Mouse (Mus musculus) limb, embryonic 12.5 days (tissue): ENCODE measurements around the gene Ttc36. TPM values are rescaled to one million over a fixed set of nuclear protein-coding genes. Genes with fewer than 3 reads are reported as not detected.
"Not testable (repeated sequence)": the region's sequence is repeated elsewhere in the genome, so short reads cannot be mapped to it uniquely, and the experiment has no call there.

Experiments
- ATAC-seq: fragments of 200-750 bp; cut with Nextera tagmentation; 2 replicates; pipeline ENCODE4 v1.8.0; 2017; ENCODE audit warnings: low read depth, moderate TSS enrichment; ENCODE audit not compliant: insufficient number of reproducible peaks, insufficient read depth, low FRiP score, low TSS enrichment
- H3K27ac ChIP-seq: fragments of 300-500 bp; sonication (generic); 2 replicates; pipeline ENCODE4 v1.5.1; 2016; ENCODE audit warnings: mild to moderate bottlenecking, moderate library complexity
- H3K27me3 ChIP-seq: fragments of 300-500 bp; sonication (generic); 2 replicates; pipeline ENCODE4 v1.6.1; 2016; ENCODE audit warnings: mild to moderate bottlenecking, moderate library complexity
- H3K36me3 ChIP-seq: fragments of 300-500 bp; sonication (generic); 2 replicates; pipeline ENCODE4 v1.6.1; 2016; ENCODE audit warnings: mild to moderate bottlenecking, moderate library complexity
- H3K4me1 ChIP-seq: fragments of 300-500 bp; sonication (generic); replicated peaks from 2 replicates; pipeline ENCODE4 v1.6.1; 2016
- H3K4me2 ChIP-seq: fragments of 300-500 bp; sonication (generic); 2 replicates; pipeline ENCODE4 v1.6.1; 2016; ENCODE audit warnings: mild to moderate bottlenecking, moderate library complexity
- H3K4me3 ChIP-seq: fragments of 300-500 bp; sonication (generic); replicated peaks from 2 replicates; pipeline ENCODE4 v1.5.1; 2016; ENCODE audit warnings: mild to moderate bottlenecking
- H3K9ac ChIP-seq: fragments of 300-500 bp; sonication (generic); replicated peaks from 2 replicates; pipeline ENCODE4 v1.6.1; 2016; ENCODE audit warnings: mild to moderate bottlenecking, moderate library complexity
- H3K9me3 ChIP-seq: fragments of 300-500 bp; sonication (generic); 2 replicates; pipeline ENCODE4 v1.6.1; 2016; ENCODE audit warnings: mild to moderate bottlenecking, moderate library complexity
- WGBS: fragments of 180-500 bp; shearing (Covaris S2); methylation state at CpG from one replicate; pipeline ENCODE4 v1.1.7; 2016; 5-methylcytosine and 5-hydroxymethylcytosine counted together
- polyA plus RNA-seq: library from polyadenylated mRNA; unstranded; fragments of >200 nt; fragmentation: Nextera tagmentation; extraction: Ambion mirVana; gene quantifications from 2 replicates; pipeline ENCODE4 v1.2.1, GENCODE M21; 2016

Gene Ttc36
- polyA plus RNA-seq, 1 experiment from 2014 or later = not detected

GRCm38 (mm10) chr9:44772392-44772749 is 30.5 kb downstream of the Ttc36 start:
- no peak for ATAC-seq
- Histone ChIP-seq H3K9ac (no peak overlapping the region), H3K4me2 (no peak overlapping the region), H3K4me1 (peaks cover 4% of the 10 kb centered on the region), H3K27me3 (no peaks in the 10 kb centered on the region), H3K27ac (no peak overlapping the region), H3K36me3 (peaks cover 24% of the 10 kb centered on the region), H3K9me3 (no peaks in the 10 kb centered on the region), H3K4me3 (peak overlapping the region; percentile 64; the same call in 1 of the 2 replicates)
- 27% methylated on average over 5 of the region's 5 CpGs for WGBS

GRCm38 (mm10) chr9:44771376-44771775 is 31.5 kb downstream of the Ttc36 start:
- no peak overlapping the region for H3K9ac ChIP-seq
- WGBS = 87% methylated on average over 5 of the region's 5 CpGs

GRCm38 (mm10) chr9:44768029-44768394 is 34.9 kb downstream of the Ttc36 start:
- H3K4me1 ChIP-seq = peaks cover 21% of the 10 kb centered on the region
- H3K4me2 ChIP-seq = peak overlapping the region; percentile 78
- not testable (repeated sequence) for ATAC-seq, H3K36me3 ChIP-seq, H3K27ac ChIP-seq, H3K9me3 ChIP-seq, H3K27me3 ChIP-seq, H3K9ac ChIP-seq
- H3K4me3 ChIP-seq = peak overlapping the region; percentile 99
- 41% methylated on average over 7 of the region's 9 CpGs for WGBS

More at GRCm38 (mm10) chr9:44771376-44771775, 31.5 kb downstream of the Ttc36 start:
- Histone ChIP-seq H3K27me3 (no peaks in the 10 kb centered on the region), H3K4me3 (no peak overlapping the region), H3K27ac (no peak overlapping the region), H3K9me3 (no peaks in the 10 kb centered on the region), H3K4me2 (no peak overlapping the region), H3K36me3 (peaks cover 18% of the 10 kb centered on the region), H3K4me1 (peaks cover 7% of the 10 kb centered on the region)
- ATAC-seq = no peak

- peak; percentile 82 for ATAC-seq
- H3K9me3 ChIP-seq = no peaks in the 10 kb centered on the region
- H3K27me3 ChIP-seq = no peaks in the 10 kb centered on the region
- peaks cover 21% of the 10 kb centered on the region for H3K4me1 ChIP-seq
- peak within 1 kb of the TSS; percentile 78 for H3K4me2 ChIP-seq
- under 1% methylated on average over 79 of the region's 82 CpGs for WGBS
- peak within 1 kb of the TSS; percentile 99 for H3K4me3 ChIP-seq
- peak within 1 kb of the TSS; percentile 96 for H3K27ac ChIP-seq
- no peaks in the 10 kb centered on the region for H3K36me3 ChIP-seq
- H3K9ac ChIP-seq = peak within 1 kb of the TSS; percentile 99
Observed at GRCm38 (mm10) chr9:44767101-44768028, 35.5 kb downstream of the Ttc36 start, which contains the start of the genes Arcn1 and Ift46. Arcn1 (minus strand) TSS chr9:44767845. Ift46 (plus strand) TSS chr9:44767908.

- 88% methylated on average over 2 of the region's 2 CpGs for WGBS
- Histone ChIP-seq H3K4me3 (no peak overlapping the region), H3K9ac (no peak overlapping the region), H3K9me3 (no peaks in the 10 kb centered on the region), H3K27me3 (no peaks in the 10 kb centered on the region), H3K4me1 (peaks cover 14% of the 10 kb centered on the region), H3K4me2 (no peak overlapping the region), H3K36me3 (peaks cover 57% of the 10 kb centered on the region), H3K27ac (no peak overlapping the region)
- ATAC-seq = no peak
Observed at GRCm38 (mm10) chr9:44760873-44761272, 42.0 kb downstream of the Ttc36 start.

Other genes starting within 250 kb of the Ttc36 start
- gene Cxcr5, start 241.2 kb downstream of the Ttc36 start, polyA plus RNA-seq = not detected in 2 replicates
- 26.3 and 32.6 TPM in 2 replicates for gene Ddx6, start 198.2 kb downstream of the Ttc36 start, polyA plus RNA-seq
- gene Treh, start 129.8 kb downstream of the Ttc36 start, polyA plus RNA-seq = not detected in 2 replicates
- 60.4 and 65.4 TPM in 2 replicates for gene Phldb1, start 67.9 kb downstream of the Ttc36 start, polyA plus RNA-seq
- gene Arcn1, start 35.2 kb downstream of the Ttc36 start, polyA plus RNA-seq = 194 and 208 TPM in 2 replicates
- 139 and 150 TPM in 2 replicates for gene Ift46, start 35.2 kb downstream of the Ttc36 start, polyA plus RNA-seq
- gene Tmem25, start 3.8 kb downstream of the Ttc36 start, polyA plus RNA-seq = 3.6 and 3.7 TPM in 2 replicates
- 18.2 and 19.9 TPM in 2 replicates for gene Kmt2a, start 78.2 kb upstream of the Ttc36 start, polyA plus RNA-seq
- gene Atp5l, start 117.7 kb upstream of the Ttc36 start, polyA plus RNA-seq = 556 and 596 TPM in 2 replicates
- 26.4 and 27.8 TPM in 2 replicates for gene Ube4a, start 162.5 kb upstream of the Ttc36 start, polyA plus RNA-seq
- gene Cd3g, start 177.4 kb upstream of the Ttc36 start, polyA plus RNA-seq = 0.20 and 1.5 TPM in 2 replicates
- not detected in 2 replicates for gene Cd3d, start 178.7 kb upstream of the Ttc36 start, polyA plus RNA-seq
- gene Cd3e, start 206.6 kb upstream of the Ttc36 start, polyA plus RNA-seq = 0.14 TPM in 1 of 2 replicates, not detected in the other
- gene Mpzl2, start 236.7 kb upstream of the Ttc36 start, polyA plus RNA-seq = 12.7 and 16.8 TPM in 2 replicates